Mouse (Mus musculus) left cerebral cortex, adult 2 months (tissue): Measurements from ENCODE around the gene Sox15. TPM values are rescaled to one million over a fixed set of nuclear protein-coding genes. Genes with fewer than 3 reads are reported as not detected.
"Not testable (repeated sequence)": the region's sequence is repeated elsewhere in the genome, so short reads cannot be mapped to it uniquely, and the experiment has no call there.

ENCODE experiments used
- DNase-seq, 2 experiments: peaks; one replicate each; pipeline ENCODE4 v3.0.0; 2021 to 2022; ENCODE audit warnings: low spot score in 2 of 2, mixed read lengths in 1 of 2; ENCODE audit errors: extremely low spot score in 1 of 2
- H3K27ac ChIP-seq: fragments of 200-600 bp; 2 replicates; pipeline ENCODE4 v1.8.1; 2022
- H3K4me3 ChIP-seq: fragments of 200-600 bp; 2 replicates; pipeline ENCODE4 v1.8.1; 2022
- CTCF ChIP-seq: fragments of 200-600 bp; IDR thresholded peaks from 2 replicates; pipeline ENCODE4 v1.8.1; 2022; ENCODE audit warnings: antibody characterized with exemption, mild to moderate bottlenecking, moderate library complexity
- intact Hi-C: fragments of 180-260 bp; cut with DNase I; formaldehyde crosslinking; loops from one replicate; pipeline ENCODE4 v1.15.1; 2025
- total RNA-seq, 2 experiments: library from RNA; stranded (reverse); gene quantifications; 2 replicates each; pipeline ENCODE4 v1.2.3; 2021

Gene Sox15
- total RNA-seq, 2 experiments from 2014 or later = not detected

GRCm38 (mm10) chr11:69620394-69621081, 34.6 kb upstream of the Sox15 start:
- no peak for TF ChIP-seq CTCF
- Histone ChIP-seq H3K27ac (no peak overlapping the region), H3K4me3 (no peak overlapping the region)
- intact Hi-C loops = no loop called here
- DNase-seq = no peak

- intact Hi-C loops = no loop called here
- DNase-seq = peak in 1 of 2 experiments; percentile 30
Measured at GRCm38 (mm10) chr11:69621571-69622268, 33.4 kb upstream of the Sox15 start, which contains the start of gene Sat2. TSS of gene Sat2 (plus strand) at chr11:69622024.

GRCm38 (mm10) chr11:69622406-69622805, 32.7 kb upstream of the Sox15 start:
- no peak for TF ChIP-seq CTCF
- intact Hi-C loops = no loop called here
- H3K27ac ChIP-seq = peak overlapping the region; percentile 85

More at GRCm38 (mm10) chr11:69621571-69622268, 33.4 kb upstream of the Sox15 start, which contains the start of gene Sat2:
- TF ChIP-seq CTCF = no peak
- Histone ChIP-seq H3K4me3 (peak within 1 kb of the TSS; percentile 52), H3K27ac (peak within 1 kb of the TSS; percentile 85)

GRCm38 (mm10) chr11:69623006-69623405, 32.1 kb upstream of the Sox15 start:
- peak overlapping the region; percentile 52; the same call in 1 of the 2 replicates for H3K4me3 ChIP-seq
- intact Hi-C loops = no loop called here
- no peak for TF ChIP-seq CTCF
- H3K27ac ChIP-seq = 0 out of 2 replicates have a peak overlapping the region, but pooled peaks have one; percentile 28
- no peak for DNase-seq

More at GRCm38 (mm10) chr11:69622406-69622805, 32.7 kb upstream of the Sox15 start:
- H3K4me3 ChIP-seq = peak overlapping the region; percentile 52
- no peak for DNase-seq

GRCm38 (mm10) chr11:69624339-69624738, 30.8 kb upstream of the Sox15 start:
- DNase-seq, intact Hi-C loops, H3K4me3 ChIP-seq, H3K27ac ChIP-seq: not testable (repeated sequence)

- intact Hi-C loops = no loop called here
- peak; percentile 56 to 76 for DNase-seq
- TF ChIP-seq CTCF = peak; percentile 91
- Histone ChIP-seq H3K27ac (no peak overlapping the region), H3K4me3 (no peak overlapping the region)
Measured at GRCm38 (mm10) chr11:69628286-69628685, 26.8 kb upstream of the Sox15 start.

- Histone ChIP-seq H3K27ac (no peak overlapping the region), H3K4me3 (no peak overlapping the region)
- TF ChIP-seq CTCF = peak; percentile 65
- DNase-seq = no peak
- intact Hi-C loops = loop anchor here (5.0 kb wide), 1 partner anchor 127 kb away; the partner anchor contains the start of gene Polr2a
Measured at GRCm38 (mm10) chr11:69629802-69630201, 25.3 kb upstream of the Sox15 start.

- peak; percentile 71 for TF ChIP-seq CTCF
- peak; percentile 100 for DNase-seq
- intact Hi-C loops = loop anchor here (1.0 to 5.0 kb wide), 2 partner anchors 30 to 125 kb away; partner anchors contain the start of genes Mpdu1 and Polr2a
- peak within 1 kb of the TSS; percentile 85 for H3K27ac ChIP-seq
- H3K4me3 ChIP-seq = peak within 1 kb of the TSS; percentile 79
Measured at GRCm38 (mm10) chr11:69632284-69633089, 22.6 kb upstream of the Sox15 start, which contains the start of gene Fxr2. TSS of gene Fxr2 (plus strand) at chr11:69632990.

GRCm38 (mm10) chr11:69633128-69633866, 21.8 kb upstream of the Sox15 start:
- no peak for TF ChIP-seq CTCF
- Histone ChIP-seq H3K4me3 (peak overlapping the region; percentile 79), H3K27ac (peak overlapping the region; percentile 85)
- peak in 1 of 2 experiments; percentile 47 for DNase-seq
- intact Hi-C loops = loop anchor here (5.0 kb wide), 1 partner anchor 124 kb away; the partner anchor contains the start of gene Polr2a

- no peak for TF ChIP-seq CTCF
- Histone ChIP-seq H3K27ac (no peak overlapping the region), H3K4me3 (no peak overlapping the region)
- no peak for DNase-seq
- intact Hi-C loops = no loop called here
Measured at GRCm38 (mm10) chr11:69635471-69635870, 19.6 kb upstream of the Sox15 start.

- no peak for TF ChIP-seq CTCF
- no peak for DNase-seq
- Histone ChIP-seq H3K27ac (no peak overlapping the region), H3K4me3 (no peak overlapping the region)
- intact Hi-C loops = loop anchor here (5.0 kb wide), 1 partner anchor 91 kb away; no protein-coding TSS in a partner anchor
Measured at GRCm38 (mm10) chr11:69645860-69646259, 9.3 kb upstream of the Sox15 start.
